Mouse (Mus musculus): ENCODE measurements around the gene Ppp2r5a.

GRCm38 (mm10) chr1:191395200-191395599, 7.9 kb downstream of the Ppp2r5a start:
- TF ChIP-seq CTCF (IDR thresholded peaks at IDR 0.05; ENCODE audit: borderline replicate concordance, extremely low read depth, insufficient read depth, insufficient read length) (no peak), POLR2A (IDR thresholded peaks at IDR 0.05; ENCODE audit: borderline replicate concordance, extremely low read depth, insufficient read depth, insufficient read length, poor library complexity, severe bottlenecking) (no peak)

Measured in brain, embryonic 14.5 days (tissue).